In the genomic region with DNA sequence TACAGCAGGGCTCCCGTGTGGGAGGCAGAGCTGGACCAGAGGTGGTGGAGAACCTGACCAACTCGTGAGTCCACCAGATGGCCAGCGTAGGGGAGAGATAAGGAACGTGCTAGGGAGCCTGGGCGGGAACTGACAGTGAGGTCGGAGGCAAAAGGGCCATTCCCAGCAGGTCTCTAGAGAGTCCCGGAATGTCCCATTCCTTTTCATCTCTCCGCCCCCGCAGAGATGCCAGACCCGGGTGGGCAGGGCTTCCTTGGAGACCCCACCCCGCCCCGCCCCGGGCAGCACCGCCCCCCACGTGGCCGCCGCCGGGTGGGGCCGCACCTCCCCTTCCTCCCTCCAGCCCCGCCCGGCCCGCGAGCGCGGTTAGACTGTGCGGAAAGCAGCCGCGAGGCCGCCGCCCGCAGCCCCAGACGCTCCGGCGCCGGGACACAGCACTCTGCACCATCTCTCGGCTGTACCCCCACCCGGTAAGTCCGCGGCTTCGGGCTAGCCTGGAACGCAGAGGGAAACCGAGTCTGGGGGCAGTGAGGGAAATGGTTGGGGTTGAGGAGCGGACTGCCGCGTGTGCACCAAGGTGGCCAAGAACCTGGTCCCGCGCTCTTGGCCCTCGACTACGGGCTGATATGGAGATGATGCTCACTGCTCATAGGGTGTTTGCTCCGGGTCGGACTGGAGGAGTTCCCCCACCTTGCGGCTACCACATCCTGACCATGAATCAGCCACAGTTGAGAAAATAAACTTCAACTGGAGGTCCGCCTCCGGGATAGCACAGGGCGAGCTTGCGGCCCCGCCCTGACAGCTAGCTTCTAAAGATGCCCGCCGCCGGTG, we compare ENCODE assay signal across 8 mouse cellular contexts. TPM values are rescaled to one million over a fixed set of nuclear protein-coding genes. Genes with fewer than 3 reads are reported as not detected.
A peak's percentile ranks its signal among the peaks of the same experiment; 100 is the strongest.
DNase-seq lines count a peak whose midpoint lies in the region; ATAC-seq lines count a peak whose summit lies in the region.

A gene (plus strand): TSS at position 359 of the 831 bp plus-strand sequence.

- H3K27me3 ChIP-seq in embryonic facial prominence, embryonic 15.5 days = no peaks in the 10 kb centered on the region
- peaks cover 11% of the 10 kb centered on the region for H3K27me3 ChIP-seq in limb, embryonic 11.5 days (ENCODE audit: control insufficient read depth, insufficient read depth, low read length)
- peaks cover 59% of the 10 kb centered on the region for H3K27me3 ChIP-seq in midbrain, embryonic 12.5 days

- no peaks in the 10 kb centered on the region for H3K9me3 ChIP-seq in embryonic facial prominence, embryonic 15.5 days (replicated peaks)
- H3K9me3 ChIP-seq in limb, embryonic 11.5 days (ENCODE audit: control insufficient read depth, low read length) = no peaks in the 10 kb centered on the region
- no peaks in the 10 kb centered on the region for H3K9me3 ChIP-seq in midbrain, embryonic 12.5 days

- peak within 1 kb of the TSS; percentile 91 for H3K4me2 ChIP-seq in embryonic facial prominence, embryonic 15.5 days (replicated peaks)
- H3K4me2 ChIP-seq in limb, embryonic 11.5 days (ENCODE audit: low read depth, severe bottlenecking) = peak within 1 kb of the TSS; percentile 91
- peak within 1 kb of the TSS; percentile 95 for H3K4me2 ChIP-seq in midbrain, embryonic 12.5 days (replicated peaks)

- no peaks in the 10 kb centered on the region for H3K36me3 ChIP-seq in embryonic facial prominence, embryonic 15.5 days
- no peaks in the 10 kb centered on the region for H3K36me3 ChIP-seq in limb, embryonic 11.5 days (ENCODE audit: control insufficient read depth, insufficient read depth, low read length)
- H3K36me3 ChIP-seq in midbrain, embryonic 12.5 days = no peaks in the 10 kb centered on the region

- H3K9ac ChIP-seq in embryonic facial prominence, embryonic 15.5 days = peak within 1 kb of the TSS; percentile 58
- H3K9ac ChIP-seq in limb, embryonic 11.5 days (ENCODE audit: low read length) = peak within 1 kb of the TSS; percentile 52; the same call in 1 of the 2 replicates
- peak within 1 kb of the TSS; percentile 59 for H3K9ac ChIP-seq in midbrain, embryonic 12.5 days (replicated peaks)

- H3K4me1 ChIP-seq in embryonic facial prominence, embryonic 15.5 days = peaks cover 59% of the 10 kb centered on the region
- H3K4me1 ChIP-seq in limb, embryonic 11.5 days (ENCODE audit: control insufficient read depth, insufficient read depth, low read length) = no peaks in the 10 kb centered on the region
- peaks cover 18% of the 10 kb centered on the region for H3K4me1 ChIP-seq in midbrain, embryonic 12.5 days

- H3K4me3 ChIP-seq in embryonic facial prominence, embryonic 15.5 days (replicated peaks) = peak within 1 kb of the TSS; percentile 64
- peak within 1 kb of the TSS; percentile 46 for H3K4me3 ChIP-seq in limb, embryonic 11.5 days (ENCODE audit: low read depth, low read length)
- H3K4me3 ChIP-seq in midbrain, embryonic 12.5 days = peak within 1 kb of the TSS; percentile 49

- DNase-seq in 3134 (ENCODE audit: extremely low read depth, insufficient read length, low spot score) = peak; percentile 88
- peak; percentile 81 for DNase-seq in adrenal gland, adult 8-10 months
- DNase-seq in heart, adult 8-10 months (ENCODE audit: low spot score) = peak; percentile 85
- peak; percentile 64 to 71 for DNase-seq in kidney, adult 8-10 months
- peak; percentile 82 for DNase-seq in limb, embryonic 11.5 days (ENCODE audit: low spot score)
- peak; percentile 27 for DNase-seq in spleen, adult 12 weeks (ENCODE audit: low spot score)

- H3K27ac ChIP-seq in embryonic facial prominence, embryonic 15.5 days (replicated peaks) = peak within 1 kb of the TSS; percentile 69
- no peak within 1 kb of the TSS for H3K27ac ChIP-seq in limb, embryonic 11.5 days (replicated peaks; ENCODE audit: low read depth, low read length)
- H3K27ac ChIP-seq in midbrain, embryonic 12.5 days (replicated peaks) = no peak within 1 kb of the TSS

- ATAC-seq in embryonic facial prominence, embryonic 15.5 days (ENCODE audit: insufficient number of reproducible peaks, low FRiP score, low TSS enrichment, low read depth) = peak; percentile 88
- ATAC-seq in limb, embryonic 11.5 days (ENCODE audit: insufficient number of reproducible peaks, low FRiP score, low TSS enrichment, low read depth) = peak; percentile 87
- ATAC-seq in midbrain, embryonic 12.5 days (ENCODE audit: low FRiP score, low read depth) = peak; percentile 84

- WGBS in embryonic facial prominence, embryonic 15.5 days = under 1% methylated on average over 52 of the region's 60 CpGs
- under 1% methylated on average over 49 of the region's 60 CpGs for WGBS in limb, embryonic 11.5 days
- WGBS in midbrain, embryonic 12.5 days = under 1% methylated on average over 51 of the region's 60 CpGs

RNA-seq across cellular contexts. Expression of the gene that starts here (rescaled TPM):
- 10 to 100 TPM; 34.6 to 65.5 (median 48.9) TPM for total RNA-seq in adrenal gland, adult 8-10 months (2022)
- polyA plus RNA-seq in embryonic facial prominence, embryonic 15.5 days (2015; fragmentation: Nextera tagmentation; extraction: Ambion mirVana) = 5.8 and 6.7 TPM in 2 replicates
- 10 to 100 TPM; 14.7 to 19.5 (median 17.7) TPM for total RNA-seq in heart, adult 8-10 months (2022)
- 2.2 and 2.4 TPM in 2 replicates for polyA plus RNA-seq in limb, embryonic 11.5 days (2014; fragmentation: Nextera tagmentation; extraction: Ambion mirVana)
- polyA plus RNA-seq in midbrain, embryonic 12.5 days (2016; fragmentation: Nextera tagmentation; extraction: Ambion mirVana) = 1.2 and 1.3 TPM in 2 replicates

Comparison
In these comparisons a context has a peak if more than half of its experiments do, and no peak if none do; other contexts are left out.
1. DNase-seq: peak in every context shown above with its lines; median percentile 88 in 3134; 85 in heart, adult 8-10 months; 82 in limb, embryonic 11.5 days; 81 in adrenal gland, adult 8-10 months; 68 in kidney, adult 8-10 months; 27 in spleen, adult 12 weeks.